Mouse (Mus musculus): ENCODE data around the gene Hist1h2af. TPM values are rescaled to one million over a fixed set of nuclear protein-coding genes. Genes with fewer than 3 reads are reported as not detected.

Gene Hist1h2af
- total RNA-seq (2021): 100 to 1,000 TPM; 329 to 395 TPM
- long read RNA-seq, experiment 1: 0 reads
- long read RNA-seq, experiment 2: 0 reads

- peak in 1 of 2 experiments; percentile 64 for DNase-seq (ENCODE audit: low spot score in 2 of 2)
These were observed at the start of gene Hist1h2af for GRCm38 (mm10) chr13:23533560-23534367. Hist1h2af (plus strand) TSS chr13:23533906.

- no peak for DNase-seq (ENCODE audit: low spot score in 2 of 2)
These were observed 48.4 kb upstream of the Hist1h2af start for GRCm38 (mm10) chr13:23485271-23485670.

GRCm38 (mm10) chr13:23488400-23489322 is 45.0 kb upstream of the Hist1h2af start, which contains the start of gene Btn2a2:
Btn2a2 (minus strand) TSS chr13:23488857.
- peak in 1 of 2 experiments; percentile 39 for DNase-seq (ENCODE audit: low spot score in 2 of 2)

- no peak for DNase-seq (ENCODE audit: low spot score in 2 of 2)
These were observed 42.8 kb upstream of the Hist1h2af start for GRCm38 (mm10) chr13:23490863-23491262.

- DNase-seq (ENCODE audit: low spot score in 2 of 2): no peak
These were observed 42.4 kb upstream of the Hist1h2af start for GRCm38 (mm10) chr13:23491263-23491662.

- DNase-seq (ENCODE audit: low spot score in 2 of 2): no peak
These were observed 41.7 kb upstream of the Hist1h2af start for GRCm38 (mm10) chr13:23491990-23492389.

- no peak for DNase-seq (ENCODE audit: low spot score in 2 of 2)
These were observed 38.2 kb upstream of the Hist1h2af start for GRCm38 (mm10) chr13:23495526-23495925.

GRCm38 (mm10) chr13:23497656-23498321 is 35.9 kb upstream of the Hist1h2af start:
- DNase-seq (ENCODE audit: low spot score in 2 of 2): no peak

- DNase-seq (ENCODE audit: low spot score in 2 of 2): no peak
These were observed 35.1 kb upstream of the Hist1h2af start for GRCm38 (mm10) chr13:23498653-23499052.

- DNase-seq (ENCODE audit: low spot score in 2 of 2): no peak
These were observed 33.8 kb upstream of the Hist1h2af start for GRCm38 (mm10) chr13:23499943-23500342.

GRCm38 (mm10) chr13:23500424-23501200 is 33.1 kb upstream of the Hist1h2af start:
- no peak for DNase-seq (ENCODE audit: low spot score in 2 of 2)

- DNase-seq (ENCODE audit: low spot score in 2 of 2): no peak
These were observed 32.2 kb upstream of the Hist1h2af start for GRCm38 (mm10) chr13:23501511-23501910.

GRCm38 (mm10) chr13:23502031-23502567 is 31.6 kb upstream of the Hist1h2af start:
- no peak for DNase-seq (ENCODE audit: low spot score in 2 of 2)

- no peak for DNase-seq (ENCODE audit: low spot score in 2 of 2)
These were observed 30.8 kb upstream of the Hist1h2af start for GRCm38 (mm10) chr13:23502916-23503315.

GRCm38 (mm10) chr13:23503797-23504196 is 29.9 kb upstream of the Hist1h2af start:
- no peak for DNase-seq (ENCODE audit: low spot score in 2 of 2)

- DNase-seq (ENCODE audit: low spot score in 2 of 2): no peak
These were observed 27.9 kb upstream of the Hist1h2af start for GRCm38 (mm10) chr13:23505662-23506345.

GRCm38 (mm10) chr13:23506351-23506750 is 27.4 kb upstream of the Hist1h2af start:
- peak in 1 of 2 experiments; percentile 21 for DNase-seq (ENCODE audit: low spot score in 2 of 2)

GRCm38 (mm10) chr13:23506819-23507515 is 26.7 kb upstream of the Hist1h2af start:
- DNase-seq (ENCODE audit: low spot score in 2 of 2): no peak

- no peak for DNase-seq (ENCODE audit: low spot score in 2 of 2)
These were observed 23.6 kb upstream of the Hist1h2af start for GRCm38 (mm10) chr13:23510127-23510526.
